Mouse (Mus musculus) limb, embryonic 14.5 days (tissue): Measurements from ENCODE around the gene Ppip5k1. TPM values are rescaled to one million over a fixed set of nuclear protein-coding genes. Genes with fewer than 3 reads are reported as not detected.
A peak's percentile ranks its signal among the peaks of the same experiment; 100 is the strongest.

Source experiments
- ATAC-seq: fragments of 200-750 bp; cut with Nextera tagmentation; 2 replicates; pipeline ENCODE4 v1.8.0; 2017; ENCODE audit warnings: low read depth, moderate number of reproducible peaks, moderate TSS enrichment; ENCODE audit not compliant: low FRiP score
- DNase-seq: peaks from one replicate; pipeline ENCODE4 v3.0.0-alpha.2; 2015; ENCODE audit warnings: low spot score
- H3K27ac ChIP-seq: fragments of 300-500 bp; sonication (generic); replicated peaks from 2 replicates; pipeline ENCODE4 v1.5.1; 2014; ENCODE audit warnings: low read depth, mild to moderate bottlenecking, low read length, moderate library complexity, mixed read lengths
- H3K27me3 ChIP-seq: fragments of 300-500 bp; sonication (generic); 2 replicates; pipeline ENCODE4 v1.6.1; 2014; ENCODE audit warnings: low read length, mixed read lengths; ENCODE audit not compliant: control insufficient read depth, insufficient read depth
- H3K36me3 ChIP-seq: fragments of 300-500 bp; sonication (generic); 2 replicates; pipeline ENCODE4 v1.6.1; 2014; ENCODE audit warnings: mild to moderate bottlenecking, low read length, moderate library complexity, mixed read lengths; ENCODE audit not compliant: control insufficient read depth, insufficient read depth
- H3K4me1 ChIP-seq: fragments of 300-500 bp; sonication (generic); 2 replicates; pipeline ENCODE4 v1.6.1; 2014; ENCODE audit warnings: antibody characterized with exemption, low read length, mixed read lengths; ENCODE audit not compliant: control insufficient read depth, insufficient read depth
- H3K4me2 ChIP-seq: fragments of 300-500 bp; sonication (generic); replicated peaks from 2 replicates; pipeline ENCODE4 v1.6.1; 2014; ENCODE audit warnings: low read depth, mild to moderate bottlenecking, low read length, moderate library complexity; ENCODE audit not compliant: severe bottlenecking
- H3K4me3 ChIP-seq: fragments of 300-500 bp; sonication (generic); replicated peaks from 2 replicates; pipeline ENCODE4 v1.5.1; 2014; ENCODE audit warnings: low read length
- H3K9ac ChIP-seq: fragments of 300-500 bp; sonication (generic); 2 replicates; pipeline ENCODE4 v1.6.1; 2014; ENCODE audit warnings: mild to moderate bottlenecking, low read depth, low read length, moderate library complexity; ENCODE audit not compliant: severe bottlenecking
- H3K9me3 ChIP-seq: fragments of 300-500 bp; sonication (generic); 2 replicates; pipeline ENCODE4 v1.6.1; 2016; ENCODE audit warnings: low read length; ENCODE audit not compliant: control insufficient read depth
- POLR2A ChIP-seq: fragments of 200-500 bp; IDR thresholded peaks from 2 replicates; pipeline ENCODE4 v1.8.0; 2012; ENCODE audit warnings: inconsistent platforms, mild to moderate bottlenecking, moderate library complexity, borderline replicate concordance; ENCODE audit not compliant: insufficient read depth, insufficient read length; ENCODE audit errors: extremely low read depth
- WGBS: fragments of 180-500 bp; shearing (Covaris S2); extraction: QIAGEN DNeasy Blood & Tissue Kit; methylation state at CpG from one replicate; pipeline ENCODE4 v1.1.7; 2014; 5-methylcytosine and 5-hydroxymethylcytosine counted together
- polyA plus RNA-seq, 2 experiments: library from polyadenylated mRNA; depleted of rRNA in 1 of 2; stranded (reverse) in 1 of 2; unstranded in 1 of 2; fragments of >200 nt; fragmentation: Nextera tagmentation in 1 of 2; extraction: Ambion mirVana in 1 of 2; gene quantifications; 2 replicates each; pipeline versions ENCODE4 v1.2.1 to v1.2.3; 2012 to 2014

Gene Ppip5k1
- polyA plus RNA-seq, 2 experiments, result 7.6 to 13.0 TPM

GRCm38 (mm10) chr2:121270521-121271235 is 84.5 kb downstream of the Ppip5k1 start:
- Histone ChIP-seq H3K4me1 (peaks cover 5% of the 10 kb centered on the region; the same call in 1 of the 2 replicates), H3K36me3 (peaks cover 36% of the 10 kb centered on the region), H3K4me2 (peak overlapping the region; percentile 56), H3K4me3 (peak overlapping the region; percentile 59), H3K9me3 (no peaks in the 10 kb centered on the region), H3K27ac (peak overlapping the region; percentile 68), H3K27me3 (no peaks in the 10 kb centered on the region), H3K9ac (peak overlapping the region; percentile 66)
- DNase-seq (peak; percentile 12), ATAC-seq (peak; percentile 88)
- WGBS, result under 1% methylated on average over 30 of the region's 35 CpGs
- no peak for TF ChIP-seq POLR2A

- Histone ChIP-seq H3K9ac (no peak overlapping the region), H3K36me3 (peaks cover 43% of the 10 kb centered on the region), H3K9me3 (no peaks in the 10 kb centered on the region), H3K4me3 (no peak overlapping the region), H3K27me3 (no peaks in the 10 kb centered on the region), H3K4me1 (peaks cover 5% of the 10 kb centered on the region; the same call in 1 of the 2 replicates), H3K27ac (no peak overlapping the region), H3K4me2 (no peak overlapping the region)
- ATAC-seq, result no peak
- WGBS, result 74% methylated on average over 8 of the region's 8 CpGs
- no peak for DNase-seq
- no peak for TF ChIP-seq POLR2A
These were observed 86.8 kb downstream of the Ppip5k1 start for GRCm38 (mm10) chr2:121268446-121268845.

Other genes with a start within 250 kb of the Ppip5k1 start
- 0.05 and 0.06 TPM in 2 replicates for gene Tgm7, start 245.6 kb downstream of the Ppip5k1 start, polyA plus RNA-seq (2012; rRNA removed)
- not detected in 2 replicates for gene Tgm7, start 245.6 kb downstream of the Ppip5k1 start, polyA plus RNA-seq (2014; fragmentation: Nextera tagmentation; extraction: Ambion mirVana)
- gene Adal, start 215.0 kb downstream of the Ppip5k1 start, polyA plus RNA-seq (2012; rRNA removed), result 15.0 and 16.8 TPM in 2 replicates
- gene Adal, start 215.0 kb downstream of the Ppip5k1 start, polyA plus RNA-seq (2014; fragmentation: Nextera tagmentation; extraction: Ambion mirVana), result 17.8 and 19.5 TPM in 2 replicates
- 9.4 and 10.3 TPM in 2 replicates for gene Lcmt2, start 214.7 kb downstream of the Ppip5k1 start, polyA plus RNA-seq (2012; rRNA removed)
- 19.9 and 21.3 TPM in 2 replicates for gene Lcmt2, start 214.7 kb downstream of the Ppip5k1 start, polyA plus RNA-seq (2014; fragmentation: Nextera tagmentation; extraction: Ambion mirVana)
- 53.6 and 66.3 TPM in 2 replicates for gene Tubgcp4, start 184.7 kb downstream of the Ppip5k1 start, polyA plus RNA-seq (2012; rRNA removed)
- gene Tubgcp4, start 184.7 kb downstream of the Ppip5k1 start, polyA plus RNA-seq (2014; fragmentation: Nextera tagmentation; extraction: Ambion mirVana), result 47.9 and 49.4 TPM in 2 replicates
- gene Zscan29, start 184.3 kb downstream of the Ppip5k1 start, polyA plus RNA-seq (2012; rRNA removed), result 6.8 and 7.2 TPM in 2 replicates
- 9.2 and 10.2 TPM in 2 replicates for gene Zscan29, start 184.3 kb downstream of the Ppip5k1 start, polyA plus RNA-seq (2014; fragmentation: Nextera tagmentation; extraction: Ambion mirVana)
- 67.7 and 75.6 TPM in 2 replicates for gene Trp53bp1, start 84.0 kb downstream of the Ppip5k1 start, polyA plus RNA-seq (2012; rRNA removed)
- gene Trp53bp1, start 84.0 kb downstream of the Ppip5k1 start, polyA plus RNA-seq (2014; fragmentation: Nextera tagmentation; extraction: Ambion mirVana), result 51.2 and 67.2 TPM in 2 replicates
- gene Map1a, start 65.8 kb downstream of the Ppip5k1 start, polyA plus RNA-seq (2012; rRNA removed), result 7.1 and 7.6 TPM in 2 replicates
- 7.8 and 9.3 TPM in 2 replicates for gene Map1a, start 65.8 kb downstream of the Ppip5k1 start, polyA plus RNA-seq (2014; fragmentation: Nextera tagmentation; extraction: Ambion mirVana)
- gene Ckmt1, start 2.3 kb upstream of the Ppip5k1 start, polyA plus RNA-seq (2012; rRNA removed), result 5.4 and 7.1 TPM in 2 replicates
- 12.0 and 20.1 TPM in 2 replicates for gene Ckmt1, start 2.3 kb upstream of the Ppip5k1 start, polyA plus RNA-seq (2014; fragmentation: Nextera tagmentation; extraction: Ambion mirVana)
- 0.01 TPM in 2 replicates for gene Strc, start 31.8 kb upstream of the Ppip5k1 start, polyA plus RNA-seq (2012; rRNA removed)
- gene Strc, start 31.8 kb upstream of the Ppip5k1 start, polyA plus RNA-seq (2014; fragmentation: Nextera tagmentation; extraction: Ambion mirVana), result not detected in 2 replicates
- 395 and 416 TPM in 2 replicates for gene Pdia3, start 58.4 kb upstream of the Ppip5k1 start, polyA plus RNA-seq (2012; rRNA removed)
- 523 and 526 TPM in 2 replicates for gene Pdia3, start 58.4 kb upstream of the Ppip5k1 start, polyA plus RNA-seq (2014; fragmentation: Nextera tagmentation; extraction: Ambion mirVana)
- 4.1 and 4.8 TPM in 2 replicates for gene Catsper2, start 58.4 kb upstream of the Ppip5k1 start, polyA plus RNA-seq (2012; rRNA removed)
- gene Catsper2, start 58.4 kb upstream of the Ppip5k1 start, polyA plus RNA-seq (2014; fragmentation: Nextera tagmentation; extraction: Ambion mirVana), result 1.7 and 2.9 TPM in 2 replicates
- gene Ell3, start 88.9 kb upstream of the Ppip5k1 start, polyA plus RNA-seq (2012; rRNA removed), result 3.0 and 4.8 TPM in 2 replicates
- gene Ell3, start 88.9 kb upstream of the Ppip5k1 start, polyA plus RNA-seq (2014; fragmentation: Nextera tagmentation; extraction: Ambion mirVana), result 6.3 and 8.2 TPM in 2 replicates
- gene Serf2, start 93.8 kb upstream of the Ppip5k1 start, polyA plus RNA-seq (2012; rRNA removed), result 459 and 792 TPM in 2 replicates
- gene Serf2, start 93.8 kb upstream of the Ppip5k1 start, polyA plus RNA-seq (2014; fragmentation: Nextera tagmentation; extraction: Ambion mirVana), result 635 and 646 TPM in 2 replicates
- 35.9 and 45.0 TPM in 2 replicates for gene Hypk, start 97.9 kb upstream of the Ppip5k1 start, polyA plus RNA-seq (2012; rRNA removed)
- 94.1 and 110 TPM in 2 replicates for gene Hypk, start 97.9 kb upstream of the Ppip5k1 start, polyA plus RNA-seq (2014; fragmentation: Nextera tagmentation; extraction: Ambion mirVana)
- gene Serinc4, start 101.4 kb upstream of the Ppip5k1 start, polyA plus RNA-seq (2012; rRNA removed), result 1.1 and 1.4 TPM in 2 replicates
- 0.18 and 0.70 TPM in 2 replicates for gene Serinc4, start 101.4 kb upstream of the Ppip5k1 start, polyA plus RNA-seq (2014; fragmentation: Nextera tagmentation; extraction: Ambion mirVana)
- 11.6 and 16.8 TPM in 2 replicates for gene Mfap1b, start 118.7 kb upstream of the Ppip5k1 start, polyA plus RNA-seq (2012; rRNA removed)
- 54.1 and 60.2 TPM in 2 replicates for gene Mfap1b, start 118.7 kb upstream of the Ppip5k1 start, polyA plus RNA-seq (2014; fragmentation: Nextera tagmentation; extraction: Ambion mirVana)
- 9.3 and 14.6 TPM in 2 replicates for gene Mfap1a, start 151.3 kb upstream of the Ppip5k1 start, polyA plus RNA-seq (2012; rRNA removed)
- 23.8 and 23.9 TPM in 2 replicates for gene Mfap1a, start 151.3 kb upstream of the Ppip5k1 start, polyA plus RNA-seq (2014; fragmentation: Nextera tagmentation; extraction: Ambion mirVana)
- 12.3 and 12.7 TPM in 2 replicates for gene Wdr76, start 151.3 kb upstream of the Ppip5k1 start, polyA plus RNA-seq (2012; rRNA removed)
- gene Wdr76, start 151.3 kb upstream of the Ppip5k1 start, polyA plus RNA-seq (2014; fragmentation: Nextera tagmentation; extraction: Ambion mirVana), result 6.1 and 6.7 TPM in 2 replicates